Mouse (Mus musculus): Measurements from ENCODE around the gene Adgre5.

The Adgre5 gene

DNA sequence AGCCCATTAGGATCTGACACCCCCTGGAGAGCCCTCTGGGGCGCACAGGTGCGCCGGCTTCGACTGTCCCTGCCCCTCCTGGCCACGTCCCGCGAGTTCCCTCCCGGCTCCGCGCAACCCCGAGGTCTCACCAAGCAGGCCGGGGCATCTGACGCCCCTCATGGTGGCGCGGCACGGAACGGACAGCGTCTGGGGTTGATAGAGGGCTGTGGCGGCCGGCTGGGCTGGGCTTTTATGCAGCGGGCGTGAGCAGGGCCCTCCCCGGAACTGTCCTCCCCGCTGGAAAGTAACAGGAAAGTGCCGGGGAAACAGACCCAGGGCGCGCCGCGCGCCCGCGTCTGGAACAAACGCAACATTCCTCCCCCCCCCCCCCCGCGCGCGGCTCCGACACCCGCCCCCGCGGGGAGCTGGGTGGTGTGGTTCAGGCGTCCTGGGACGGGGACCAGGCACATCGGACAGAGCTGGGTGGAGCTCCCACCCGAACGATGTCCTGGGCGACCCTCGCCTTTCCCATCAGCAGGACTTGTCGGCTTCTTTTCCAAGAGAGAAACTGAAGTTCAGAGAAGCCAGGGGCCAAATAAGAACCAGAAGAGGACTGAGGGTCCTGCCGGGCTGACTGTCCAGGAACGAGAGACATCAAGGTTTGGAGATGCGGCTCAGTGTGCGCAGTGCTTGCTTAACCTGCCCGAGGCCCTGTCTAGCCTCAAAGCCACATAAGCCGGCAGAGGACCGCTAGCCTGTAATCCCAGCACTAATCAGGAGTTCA lies at the start of gene Adgre5:
Adgre5 (minus strand) TSS at position 351 of the 766 bp plus-strand sequence.
- peak; percentile 85 to 88 for DNase-seq

DNA sequence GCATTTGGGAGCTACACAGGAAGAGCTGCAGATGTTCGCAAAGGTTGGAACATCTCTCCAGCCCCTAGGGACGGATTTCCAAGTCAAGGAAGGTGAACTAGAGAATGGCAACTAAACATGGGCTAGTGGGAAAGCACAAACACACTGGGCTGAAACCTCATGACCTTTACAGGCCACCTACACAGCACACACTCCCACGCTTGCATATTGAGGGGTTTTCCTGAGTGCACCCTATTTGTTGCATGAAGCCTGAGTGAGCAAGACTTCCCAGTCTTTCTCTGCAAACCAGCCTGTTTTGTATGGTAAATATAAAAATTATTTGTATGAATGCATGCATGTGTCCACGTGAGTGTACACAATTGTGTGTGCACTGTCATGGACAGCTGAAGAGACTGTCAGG lies 48.7 kb upstream of the Adgre5 start:
- DNase-seq, result no peak

DNA sequence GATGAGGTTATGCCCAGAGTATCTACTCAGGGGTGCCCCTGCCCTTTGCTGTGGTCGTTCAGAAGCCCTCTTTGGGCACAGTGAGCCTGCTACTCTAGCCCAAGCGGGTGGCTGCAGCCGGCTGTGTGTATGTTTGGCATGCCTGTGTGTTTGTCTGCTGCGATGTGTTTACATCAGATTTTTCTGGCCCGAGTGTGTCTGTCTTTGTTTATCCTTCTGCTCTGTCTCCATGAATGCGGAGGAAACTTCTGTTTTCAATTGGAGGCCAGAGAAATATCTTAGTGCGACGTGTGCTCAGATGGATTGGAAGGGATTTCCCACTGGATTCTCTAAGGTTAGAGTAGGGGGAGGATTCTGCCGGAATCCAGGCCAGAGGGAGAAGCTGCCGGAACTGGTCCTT lies 43.9 kb upstream of the Adgre5 start:
- DNase-seq, result no peak

DNA sequence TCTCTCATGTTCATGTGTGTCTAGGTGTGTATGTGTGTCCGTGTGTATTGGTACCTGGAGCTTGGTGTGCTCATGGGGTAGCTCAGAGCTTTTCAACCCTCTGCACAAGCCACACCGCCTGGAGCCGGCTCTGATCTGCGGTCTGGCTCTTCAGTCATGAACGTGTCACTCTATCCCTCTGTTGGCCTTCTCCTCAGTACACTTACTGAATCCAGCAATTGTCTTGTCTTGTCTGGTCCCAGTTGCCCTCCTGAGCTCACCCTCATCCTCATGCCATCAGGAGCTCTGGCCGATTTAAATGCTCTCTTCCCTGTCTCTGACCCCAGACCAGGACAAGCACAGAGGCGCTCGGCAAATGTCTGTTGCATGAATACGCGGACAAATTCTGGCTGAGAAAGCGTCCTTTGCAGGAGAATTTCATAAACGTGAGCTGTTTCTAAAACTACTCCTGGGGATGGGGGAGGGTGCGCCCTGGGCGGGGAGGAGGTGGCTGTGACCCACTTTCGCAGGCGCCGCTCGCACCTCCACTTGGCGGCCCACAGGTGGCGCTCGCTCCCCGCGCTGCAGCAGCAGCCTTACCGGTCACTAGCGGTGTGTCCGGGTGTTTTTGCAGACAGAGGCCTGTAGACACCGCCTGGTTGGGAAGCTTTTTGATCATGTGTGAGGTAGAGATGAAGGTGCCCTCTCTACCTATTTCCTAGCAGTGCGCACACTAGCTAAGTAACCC lies 41.9 kb upstream of the Adgre5 start:
- peak; percentile 84 to 87 for DNase-seq

DNA sequence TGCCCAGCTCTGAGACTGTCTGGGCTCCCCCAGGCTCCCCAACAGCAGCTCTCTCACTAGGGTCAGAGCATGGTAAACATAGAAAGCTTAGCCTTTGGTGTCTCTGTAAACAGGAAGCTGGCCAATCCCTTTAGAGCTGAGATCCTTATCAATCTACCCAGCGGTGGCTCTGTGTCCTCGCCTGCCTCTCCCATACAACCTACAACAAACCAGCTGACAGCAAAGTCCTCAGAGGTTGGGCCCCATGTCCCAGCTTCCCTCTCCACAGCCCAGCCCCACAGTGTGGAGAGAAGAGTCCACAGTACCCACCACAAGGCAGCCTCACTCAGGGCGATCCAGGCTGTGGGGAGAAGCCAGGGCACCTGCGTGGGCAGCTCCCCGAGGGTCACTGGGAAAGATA lies 38.5 kb upstream of the Adgre5 start:
- DNase-seq, result no peak

DNA sequence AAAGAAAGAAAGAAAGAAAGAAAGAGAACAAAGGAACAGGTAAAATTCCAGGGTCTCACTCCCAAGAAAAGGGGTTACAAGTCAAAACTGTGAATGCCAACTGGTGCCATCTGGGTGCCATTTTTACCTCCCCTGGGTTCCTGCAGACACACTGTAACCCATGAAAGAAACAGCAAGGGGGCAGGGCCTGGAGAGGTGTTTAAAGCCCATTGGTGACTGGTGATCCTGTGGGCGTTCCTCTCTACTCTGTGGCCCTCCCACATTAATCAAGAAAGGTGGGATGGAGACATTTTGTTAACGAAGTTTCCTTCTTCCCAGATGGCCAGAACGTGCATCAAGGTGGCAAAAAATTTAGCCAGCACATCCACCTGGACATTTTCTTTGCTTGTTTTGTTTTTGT lies 36.9 kb upstream of the Adgre5 start:
- no peak for DNase-seq

DNA sequence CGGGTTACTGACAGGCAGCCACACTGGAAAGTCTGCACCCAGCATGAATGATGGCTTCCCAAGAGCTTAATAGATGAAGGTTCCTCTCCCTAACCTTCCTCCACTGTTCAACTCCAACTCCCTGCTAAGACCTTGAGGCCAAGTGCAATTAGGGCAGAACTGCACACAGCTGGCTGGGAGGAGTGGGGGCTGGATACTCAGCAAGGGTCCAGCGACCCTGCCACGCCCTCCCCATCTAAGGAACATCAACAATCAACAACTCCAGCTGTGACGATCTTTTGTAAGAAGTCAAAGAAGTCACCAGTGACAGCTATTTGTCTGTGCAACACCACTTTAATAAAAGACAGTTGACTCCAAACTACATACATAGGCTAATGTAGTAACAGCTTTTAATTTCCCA lies 35.5 kb upstream of the Adgre5 start:
- DNase-seq, result no peak

DNA sequence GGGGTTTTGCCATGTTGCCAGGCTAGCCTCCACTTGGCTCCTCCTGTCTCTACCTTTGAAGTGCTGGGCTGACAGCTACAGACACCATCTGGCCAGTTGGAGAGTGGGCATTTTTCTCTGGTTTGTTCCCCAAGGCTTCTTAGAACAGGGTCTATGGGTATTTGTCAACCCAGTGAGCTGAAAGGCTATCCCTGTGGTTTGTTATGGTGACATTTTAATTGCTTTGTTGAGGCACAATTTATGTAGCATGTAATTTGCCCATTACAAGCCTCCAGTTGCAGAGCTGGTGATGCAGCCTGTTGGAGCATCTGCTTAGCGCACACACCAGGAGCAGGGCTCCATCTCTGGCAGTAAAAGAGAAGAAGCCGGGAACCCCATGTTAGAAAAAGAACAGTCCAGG lies 33.1 kb upstream of the Adgre5 start:
- DNase-seq, result no peak

DNA sequence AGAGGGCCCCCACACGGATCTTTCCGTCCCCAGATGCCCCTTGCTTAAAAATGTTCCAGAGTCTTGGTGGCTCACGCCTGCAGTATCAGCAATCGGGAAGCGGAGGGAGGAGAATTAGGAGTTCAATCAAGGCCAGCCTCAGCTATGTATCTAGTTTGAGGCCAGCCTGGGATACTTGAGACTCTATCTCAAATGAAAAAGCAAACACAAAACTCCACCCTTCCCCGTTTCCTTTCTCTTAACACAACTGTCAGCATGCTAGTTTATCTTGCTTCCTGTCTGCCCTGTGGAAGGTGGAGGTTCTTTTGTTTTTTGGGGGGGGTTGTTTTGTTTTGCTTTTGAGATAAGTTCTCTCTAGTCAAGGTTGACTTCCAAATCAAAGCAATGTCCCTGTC lies 32.3 kb upstream of the Adgre5 start:
- no peak for DNase-seq

DNA sequence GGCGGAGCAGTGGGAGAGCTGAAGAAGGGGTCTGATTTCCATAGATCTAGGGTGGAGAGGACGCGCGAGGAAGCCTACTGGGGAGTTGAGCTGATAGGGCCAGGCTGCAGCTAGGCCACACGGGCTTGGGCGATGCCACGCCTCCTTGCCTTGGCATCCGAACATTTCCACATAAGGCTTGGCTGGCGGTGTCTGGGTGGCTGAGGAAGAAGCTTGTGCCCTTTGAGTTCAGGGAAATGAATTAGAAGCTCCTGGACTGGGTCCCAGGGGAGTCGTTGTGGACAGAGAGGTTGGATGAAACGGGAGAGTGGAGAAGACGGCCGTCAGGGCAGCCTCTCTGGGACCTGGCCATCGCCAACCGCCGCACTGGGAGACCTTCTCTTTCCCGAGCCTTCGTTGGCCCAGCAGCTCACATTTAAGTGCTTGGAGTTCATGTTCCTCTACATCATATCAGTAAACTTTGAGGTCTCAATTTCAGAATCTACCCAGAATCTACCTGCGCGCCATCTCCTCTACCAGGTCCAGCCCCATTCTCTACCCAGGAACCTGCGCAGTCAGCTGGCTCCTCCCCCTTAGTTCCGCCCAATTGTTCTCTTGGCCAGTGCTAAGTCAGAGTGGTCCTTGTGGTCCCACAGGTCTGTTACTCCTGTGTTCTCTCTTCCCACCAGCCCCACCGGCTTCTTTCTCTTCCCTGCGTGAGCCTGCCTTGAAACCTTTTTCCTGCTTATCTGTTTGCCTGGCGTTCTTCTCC lies 31.8 kb upstream of the Adgre5 start:
- peak; percentile 63 to 68 for DNase-seq

DNA sequence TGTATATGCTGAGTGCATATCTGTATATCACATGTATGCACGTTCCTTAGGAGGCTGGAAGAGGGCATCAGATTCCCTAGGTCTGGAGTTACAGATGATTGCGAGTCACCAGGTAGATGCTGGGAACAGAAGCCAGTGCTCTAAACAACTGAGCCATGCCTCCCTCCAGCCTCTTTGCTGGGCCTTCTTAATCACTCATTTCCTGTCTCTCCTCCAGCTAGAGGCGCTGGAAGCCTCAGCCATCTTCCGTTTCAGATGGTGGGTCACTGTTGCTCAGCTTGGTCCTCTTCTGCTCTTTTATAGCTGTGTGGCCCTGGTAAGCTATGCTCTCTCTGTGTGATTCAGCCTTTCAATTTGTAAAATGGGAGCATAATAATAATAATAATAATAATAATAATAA lies 30.7 kb upstream of the Adgre5 start:
- no peak for DNase-seq

DNA sequence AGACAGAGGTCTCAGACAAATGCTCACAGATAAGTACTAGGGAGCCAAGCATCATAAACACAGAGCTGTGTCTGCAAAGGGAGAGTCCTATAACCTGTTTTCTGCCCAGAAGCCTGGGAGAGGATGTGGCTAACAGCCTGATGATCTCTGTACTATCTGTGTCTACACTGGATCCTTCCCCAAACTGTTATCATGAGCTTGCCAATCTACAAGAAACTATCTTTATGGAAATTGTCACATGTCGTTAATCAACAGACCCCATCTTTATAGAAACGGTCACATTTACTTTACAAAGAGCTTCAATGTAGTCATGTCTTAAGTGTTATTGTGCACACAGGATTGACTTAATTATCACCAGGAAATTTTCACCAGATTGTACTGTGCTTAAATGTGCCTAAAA lies 29.5 kb upstream of the Adgre5 start:
- DNase-seq, result no peak

DNA sequence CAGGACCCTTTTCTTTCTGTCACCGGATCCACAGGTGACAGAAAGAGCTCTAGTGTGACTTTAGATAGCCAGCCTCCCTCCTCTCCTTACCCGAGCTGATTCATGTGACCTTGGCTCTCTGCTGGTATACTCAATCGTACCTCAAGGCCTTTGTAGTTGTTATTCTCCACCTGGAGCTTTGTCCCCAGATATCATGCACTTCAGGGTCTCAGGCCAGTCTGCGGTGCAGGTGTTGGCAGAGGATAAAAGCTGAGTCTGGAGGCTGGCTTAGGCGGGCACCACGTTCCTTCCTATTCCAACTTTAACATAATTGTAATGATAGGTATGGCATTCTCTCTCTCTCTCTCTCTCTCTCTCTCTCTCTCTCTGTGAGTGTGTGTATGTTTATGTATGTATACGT lies 28.6 kb upstream of the Adgre5 start:
- no peak for DNase-seq

DNA sequence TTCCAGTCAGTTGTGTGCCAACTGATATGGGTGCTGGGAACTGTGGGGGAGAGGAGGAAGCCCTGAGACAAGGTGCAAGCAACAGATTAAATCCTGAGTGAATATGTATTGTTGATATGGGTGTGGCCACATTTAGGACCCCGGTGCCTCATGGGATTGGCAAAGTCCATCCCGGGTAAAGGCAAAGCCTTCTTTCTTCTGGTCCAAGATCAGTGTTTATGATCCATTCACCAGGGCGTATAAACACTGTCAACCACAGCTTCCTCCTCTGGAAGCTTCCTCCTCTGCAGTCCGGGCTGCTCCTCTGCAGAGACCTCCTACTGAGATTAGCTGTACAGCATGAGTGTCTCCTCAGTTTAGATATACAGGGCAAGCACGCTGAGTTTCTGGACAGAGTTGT lies 27.4 kb upstream of the Adgre5 start:
- DNase-seq, result no peak

DNA sequence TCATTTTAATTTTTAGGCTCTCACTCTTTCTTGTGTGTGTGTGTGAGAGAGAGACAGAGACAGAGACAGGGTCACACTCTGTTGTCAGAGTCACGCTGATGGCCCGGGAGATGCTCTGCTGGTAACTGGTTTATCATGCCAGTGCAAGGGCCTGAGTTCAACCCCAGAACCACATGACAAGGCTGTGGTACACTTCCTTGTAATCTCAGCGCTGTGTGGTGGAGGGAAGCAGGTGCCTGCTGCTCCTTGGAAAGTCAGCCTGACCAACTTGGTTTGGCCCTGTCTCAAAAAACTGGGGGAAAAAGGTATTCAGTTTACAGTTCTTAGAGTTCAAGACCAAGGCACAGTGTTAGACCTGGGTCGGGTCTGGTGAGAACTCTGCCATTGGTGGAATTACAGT lies 26.3 kb upstream of the Adgre5 start:
- no peak for DNase-seq

DNA sequence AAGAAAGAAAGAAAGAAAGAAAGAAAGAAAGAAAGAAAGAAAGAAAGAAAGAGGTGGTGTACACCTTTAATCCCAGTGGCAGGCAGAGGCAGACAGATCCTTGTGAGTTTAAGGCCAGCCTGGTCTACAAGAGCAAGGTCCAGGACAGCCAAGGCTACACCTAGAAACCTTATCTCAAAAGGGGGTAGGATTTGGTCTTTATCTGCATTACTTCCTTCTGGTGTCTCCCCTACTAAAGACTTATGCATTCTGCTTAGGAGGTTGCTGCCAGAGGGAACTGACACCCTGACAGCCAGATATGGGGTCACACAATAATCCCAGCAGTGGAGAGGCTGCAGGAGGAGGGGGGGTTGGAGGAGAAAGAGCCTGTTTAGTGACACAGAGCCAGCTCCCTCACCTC lies 24.5 kb upstream of the Adgre5 start:
- no peak for DNase-seq

DNA sequence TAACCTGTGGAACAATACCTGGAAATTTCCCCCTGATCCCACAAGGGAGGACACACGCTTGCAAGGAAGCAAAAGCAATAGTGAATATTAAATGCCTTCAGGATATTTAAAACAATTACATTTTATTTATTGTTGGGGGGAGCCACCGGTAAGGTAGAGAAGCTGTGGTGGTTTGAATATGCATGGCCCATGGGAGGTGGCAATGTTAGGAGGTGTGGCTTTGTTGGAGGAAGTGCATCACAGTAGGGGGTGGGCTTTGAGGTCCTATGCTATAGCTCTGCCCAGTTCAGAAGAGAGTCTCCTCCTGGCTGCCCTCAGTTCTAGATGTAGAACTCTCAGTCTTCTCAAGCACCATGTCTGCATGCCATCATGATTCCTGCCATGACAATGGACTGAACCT lies 23.6 kb upstream of the Adgre5 start:
- no peak for DNase-seq

DNA sequence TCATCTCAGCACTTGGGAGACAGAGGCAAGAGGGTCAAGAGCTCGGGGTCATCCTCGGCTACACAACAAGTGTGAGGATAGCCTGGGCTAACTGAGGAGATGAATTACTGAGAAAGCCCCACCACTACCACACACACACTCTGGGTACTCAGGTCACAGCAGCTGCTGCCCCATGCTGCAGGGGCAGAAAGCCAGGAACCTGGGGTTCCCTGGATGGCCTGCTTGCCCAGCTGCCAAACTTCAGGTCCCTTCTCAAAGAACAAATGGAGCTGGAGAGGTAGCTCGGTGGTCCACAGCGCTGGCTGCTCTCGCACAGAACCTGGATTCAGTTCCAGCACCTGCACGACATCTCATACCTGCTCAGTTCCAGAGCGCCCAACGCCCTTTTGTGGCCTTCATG lies 23.0 kb upstream of the Adgre5 start:
- no peak for DNase-seq

DNA sequence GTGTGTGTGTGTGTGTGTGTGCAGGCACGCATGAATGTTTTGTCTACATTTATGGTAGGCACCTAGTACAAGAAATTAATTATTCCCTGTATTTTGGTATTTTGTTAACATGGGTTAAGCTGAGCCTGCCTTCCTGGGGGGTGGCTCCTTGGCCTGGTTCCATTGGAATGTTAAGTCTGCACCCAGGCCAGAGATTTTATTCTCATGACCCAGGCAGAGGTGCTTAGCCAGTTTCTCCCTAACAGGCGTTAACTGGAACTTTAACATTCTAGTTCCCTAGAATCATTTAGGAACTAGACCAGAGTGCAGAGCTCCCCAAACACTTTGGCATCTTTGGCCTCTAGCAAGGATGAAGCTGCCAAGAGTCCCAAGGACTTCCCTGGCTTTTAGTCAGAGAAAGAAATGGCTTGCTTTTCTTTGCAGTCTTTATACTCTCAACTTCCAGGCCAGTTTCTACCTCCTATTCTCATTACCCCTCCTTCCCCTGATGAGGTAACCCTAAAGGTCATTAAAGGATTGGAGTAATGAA lies 18.2 kb upstream of the Adgre5 start:
- no peak for DNase-seq

DNA sequence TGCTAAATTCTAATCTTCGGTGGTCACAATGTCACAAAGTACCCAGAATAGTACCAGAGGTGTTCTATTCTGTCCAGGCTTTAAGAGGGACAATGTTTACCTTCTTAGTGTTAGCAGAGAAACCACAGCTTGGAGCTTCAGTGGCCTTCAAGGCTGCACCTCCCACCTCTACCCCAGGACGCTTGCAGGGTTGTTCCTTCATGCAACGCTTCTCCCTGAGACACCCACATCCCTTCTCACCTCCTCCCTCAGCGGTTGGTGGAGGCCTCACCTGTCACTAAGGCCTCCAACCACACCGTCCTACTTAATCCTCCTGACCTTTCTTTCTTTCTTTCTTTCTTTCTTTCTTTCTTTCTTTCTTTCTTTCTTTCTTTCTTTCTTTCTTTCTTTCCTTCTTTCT lies 17.2 kb upstream of the Adgre5 start:
- DNase-seq, result peak; percentile 37 to 49

DNA sequence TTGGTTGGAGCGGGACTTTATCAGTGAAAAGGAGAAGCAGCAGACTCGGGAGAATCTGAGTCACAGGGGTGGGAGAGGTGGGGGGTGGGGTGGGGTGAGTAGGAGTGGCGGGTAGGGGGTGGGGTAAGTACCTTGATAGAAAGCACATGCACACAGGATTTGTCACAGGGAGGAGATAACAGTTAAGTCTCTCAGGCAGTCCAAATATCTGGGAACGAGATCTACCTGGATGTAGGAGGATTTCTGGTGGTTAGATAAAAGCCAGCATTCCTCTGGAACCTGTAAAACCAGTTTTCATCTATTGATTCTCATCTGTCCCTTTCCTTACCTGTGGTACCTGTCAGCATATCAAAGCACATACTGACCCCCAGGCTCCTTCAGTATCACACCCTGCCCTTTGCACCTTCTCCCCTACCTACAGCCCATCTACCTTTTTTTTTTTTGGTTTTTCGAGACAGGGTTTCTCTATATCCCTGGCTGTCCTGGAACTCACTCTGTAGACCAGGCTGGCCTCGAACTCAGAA lies 16.0 kb upstream of the Adgre5 start:
- no peak for DNase-seq

DNA sequence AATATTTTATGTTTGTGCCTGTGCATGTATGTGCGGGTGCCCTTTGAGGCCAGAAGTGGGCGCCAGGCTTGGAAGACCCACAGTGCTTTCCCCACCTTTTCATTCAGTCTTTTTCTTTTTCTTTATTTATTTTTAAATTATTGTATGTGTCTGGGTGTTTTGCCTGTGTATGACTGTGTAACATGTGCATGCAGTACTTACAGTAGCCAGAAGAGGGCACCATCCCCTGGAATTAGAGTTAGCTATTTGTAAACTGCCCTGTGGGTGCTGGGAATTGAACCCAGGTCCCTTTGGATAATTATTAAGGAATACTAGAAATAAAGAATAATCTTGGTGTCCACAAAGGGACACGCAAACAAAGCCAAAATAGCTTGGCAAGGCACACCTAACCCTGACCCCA lies 15.1 kb upstream of the Adgre5 start:
- DNase-seq, result peak; percentile 75 to 79

DNA sequence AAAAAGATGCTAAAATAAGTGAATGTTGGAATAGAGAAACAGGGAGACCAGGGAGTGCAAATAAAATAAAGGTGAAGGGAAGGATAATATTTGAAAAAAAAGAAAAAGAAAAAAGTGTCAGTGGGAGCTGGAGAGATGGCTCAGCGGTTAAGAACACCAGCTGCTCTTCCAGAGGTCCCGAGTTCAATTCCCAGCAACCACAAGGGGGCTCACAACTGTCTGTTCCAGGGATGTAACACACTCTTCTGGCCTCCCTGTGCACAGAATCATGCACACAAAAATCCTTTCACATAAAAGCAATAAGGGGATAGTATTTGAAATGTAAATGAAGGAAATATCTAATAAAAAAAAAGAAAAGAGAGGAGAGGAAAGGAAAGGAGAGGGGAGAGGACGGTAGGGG lies 13.0 kb upstream of the Adgre5 start:
- no peak for DNase-seq
